Mouse (Mus musculus): ENCODE measurements at regions not wholly inside any gene's neighbourhood (a gene's known extent, or its start where the extent isn't known, plus 50 kb on each side); places are given as distances from the start of the nearest gene placed in this dataset.

GRCm38 (mm10) chr17:63575316-63576007, 75.6 kb upstream of the Fbxl17 start:
- DNase-seq: peak; percentile 65 to 68

- DNase-seq: no peak
Observed at GRCm38 (mm10) chr17:63582870-63583269, 83.1 kb upstream of the Fbxl17 start.

GRCm38 (mm10) chr17:63607021-63607751, 107.4 kb upstream of the Fbxl17 start:
- DNase-seq: peak; percentile 71 to 76

GRCm38 (mm10) chr17:63622726-63623125, 122.9 kb upstream of the Fbxl17 start:
- no peak for DNase-seq

GRCm38 (mm10) chr17:63637598-63637997, 137.8 kb upstream of the Fbxl17 start:
- DNase-seq: no peak

- peak; percentile 25 to 40 for DNase-seq
Observed at GRCm38 (mm10) chr17:63644390-63644789, 144.6 kb upstream of the Fbxl17 start.

- no peak for DNase-seq
Observed at GRCm38 (mm10) chr17:63657687-63658086, 157.9 kb upstream of the Fbxl17 start.

DNA sequence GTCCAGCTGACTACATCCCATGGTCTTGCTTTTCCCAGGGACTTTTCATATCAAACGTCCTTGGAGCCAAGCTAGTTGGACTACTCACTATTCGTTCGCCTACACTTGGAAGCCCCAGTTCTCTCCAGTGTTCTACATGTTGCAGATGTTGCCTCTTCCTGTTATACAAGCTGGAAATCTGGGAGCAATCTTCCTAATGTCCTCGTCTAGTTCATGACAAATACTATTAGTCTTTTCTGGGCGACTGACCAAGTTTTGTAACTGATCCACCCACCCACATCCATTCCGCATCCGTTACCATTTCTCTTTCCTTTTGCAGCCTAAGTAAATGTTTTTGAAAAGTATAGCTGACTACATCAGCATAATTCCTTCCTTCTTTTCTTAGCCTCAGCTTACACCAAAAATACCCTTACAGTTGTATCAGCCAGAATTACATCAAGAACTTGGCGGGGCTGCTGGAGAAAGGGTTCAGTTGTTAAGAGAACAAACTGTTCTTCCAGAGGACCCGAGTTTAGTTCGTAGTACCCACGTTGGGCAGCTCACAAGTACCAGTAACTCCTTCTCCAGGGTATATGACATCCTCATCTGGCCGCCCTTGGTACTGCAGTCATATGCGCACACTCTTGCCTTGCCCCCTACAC, 161.1 kb upstream of the Fbxl17 start:
- no peak for DNase-seq

DNA sequence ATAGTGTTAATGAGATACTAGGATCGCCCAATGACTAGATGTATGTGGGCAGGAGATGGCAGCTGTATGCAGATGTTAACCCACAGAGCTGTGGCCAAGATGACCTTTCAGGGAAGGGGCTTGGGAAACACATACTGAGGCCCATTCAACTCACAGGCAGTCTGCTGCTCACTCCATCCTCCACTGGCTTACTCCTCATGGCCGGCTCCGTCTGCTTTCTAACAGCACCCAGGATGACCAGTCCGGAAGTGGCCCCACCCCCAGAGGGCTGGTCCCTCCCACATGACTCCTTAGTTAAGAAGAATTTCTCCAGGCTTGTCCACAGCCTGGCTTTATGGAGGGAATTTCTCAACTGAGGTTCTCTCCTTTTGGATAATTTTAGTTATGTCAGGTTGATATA, 161.8 kb upstream of the Fbxl17 start:
- no peak for DNase-seq

DNA sequence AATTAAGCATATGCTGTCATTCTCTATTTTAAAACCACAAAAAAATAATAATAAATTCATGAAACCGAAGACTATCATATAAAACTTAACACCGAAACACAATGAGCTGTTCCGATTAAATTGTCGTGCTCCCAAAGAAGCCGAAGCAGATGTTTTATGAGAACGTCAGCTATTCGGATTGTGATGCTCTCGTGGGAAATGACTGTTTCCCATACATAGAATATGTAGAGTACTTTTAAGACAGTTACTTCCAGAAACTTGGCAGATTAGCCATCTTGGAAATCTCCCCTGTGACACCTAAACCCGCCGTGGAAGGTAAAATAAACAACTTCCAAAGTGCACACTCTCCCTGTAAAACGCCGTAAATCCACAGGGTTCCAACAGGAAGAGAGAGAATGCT, 162.4 kb upstream of the Fbxl17 start:
- no peak for DNase-seq

DNA sequence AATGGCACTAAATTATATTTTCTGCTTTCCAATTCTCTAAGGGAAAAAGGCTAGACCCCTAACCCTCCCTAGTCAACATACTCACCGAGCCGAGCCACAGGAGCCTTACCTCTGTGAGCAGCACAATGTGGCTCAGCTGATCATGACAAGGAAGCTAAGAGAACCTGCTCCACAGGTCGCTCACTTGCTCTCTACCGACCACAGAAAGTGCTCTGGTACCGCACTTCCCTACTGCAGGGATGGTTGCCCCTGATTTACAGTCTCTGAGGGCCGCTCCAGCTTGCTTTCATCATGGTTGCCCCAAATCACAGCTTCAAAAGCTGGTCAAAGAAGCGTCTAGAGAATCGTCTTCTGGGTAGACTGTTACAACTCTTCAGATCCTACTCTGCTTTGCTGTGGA, 177.0 kb upstream of the Fbxl17 start:
- no peak for DNase-seq

DNA sequence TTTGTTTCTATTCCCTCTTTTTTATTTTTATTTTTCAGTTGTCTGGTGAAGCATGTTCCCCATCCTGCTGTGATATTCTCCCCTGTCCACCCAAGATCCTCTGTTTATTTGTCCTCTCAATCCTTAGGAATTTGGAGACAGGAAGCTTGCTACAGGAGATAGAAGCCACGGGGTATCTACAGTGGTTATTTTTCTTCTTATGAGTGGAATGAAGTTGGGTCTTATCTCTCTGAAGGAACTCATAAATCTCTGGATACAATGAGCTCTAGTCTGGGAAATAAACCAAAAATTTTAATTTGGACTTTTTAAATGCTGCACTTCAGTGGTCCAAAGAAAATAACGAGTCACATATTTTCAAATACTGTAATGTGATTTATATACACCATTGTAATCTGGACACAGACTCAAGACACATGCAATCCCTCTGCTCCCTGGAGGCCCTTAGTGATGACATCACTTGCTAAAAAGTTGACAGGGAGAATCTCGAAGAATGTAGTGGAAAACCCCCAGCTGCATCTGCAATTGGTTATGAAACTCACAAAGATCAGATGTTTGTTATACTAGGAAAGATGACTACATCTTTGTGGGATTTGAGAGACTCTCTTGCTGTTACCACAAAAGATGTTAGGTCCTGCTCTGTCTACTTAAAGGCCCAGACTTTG, 178.3 kb upstream of the Fbxl17 start:
- no peak for DNase-seq

GRCm38 (mm10) chr17:63680479-63680878, 180.7 kb upstream of the Fbxl17 start:
- no peak for DNase-seq

GRCm38 (mm10) chr17:63683345-63683744, 179.5 kb upstream of the Fer start:
- DNase-seq: peak; percentile 35 to 42

GRCm38 (mm10) chr17:63684026-63684425, 178.8 kb upstream of the Fer start:
- DNase-seq: no peak

DNA sequence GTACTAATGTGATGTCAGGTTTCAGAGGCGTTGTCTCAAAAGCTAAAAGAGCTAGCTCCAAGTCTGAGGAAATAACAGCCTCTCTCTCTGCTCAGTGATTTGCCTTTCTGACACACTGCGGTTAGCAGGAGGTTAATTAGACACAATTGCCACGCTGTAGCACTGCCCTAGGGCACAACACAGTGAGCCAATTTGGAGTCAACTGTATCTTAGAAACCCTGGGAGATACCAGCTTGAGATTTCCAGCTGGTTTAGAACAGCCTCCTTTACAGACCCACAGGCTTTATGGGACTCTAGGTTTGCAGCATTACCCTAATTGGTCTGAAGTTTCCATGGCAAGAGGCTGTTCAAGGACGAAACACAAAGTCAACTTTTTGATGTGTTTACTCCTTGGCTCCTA, 176.9 kb upstream of the Fer start:
- no peak for DNase-seq

- no peak for DNase-seq
Observed at GRCm38 (mm10) chr17:63686361-63686760, 176.5 kb upstream of the Fer start.

- no peak for DNase-seq
Observed at GRCm38 (mm10) chr17:63689291-63689690, 173.6 kb upstream of the Fer start.

- peak in 1 of 2 experiments; percentile 18 for DNase-seq
Observed at GRCm38 (mm10) chr17:63690829-63691689, 171.8 kb upstream of the Fer start.

- no peak for DNase-seq
Observed at GRCm38 (mm10) chr17:63691690-63691968, 171.2 kb upstream of the Fer start.

GRCm38 (mm10) chr17:63693274-63693673, 169.6 kb upstream of the Fer start:
- DNase-seq: no peak

DNA sequence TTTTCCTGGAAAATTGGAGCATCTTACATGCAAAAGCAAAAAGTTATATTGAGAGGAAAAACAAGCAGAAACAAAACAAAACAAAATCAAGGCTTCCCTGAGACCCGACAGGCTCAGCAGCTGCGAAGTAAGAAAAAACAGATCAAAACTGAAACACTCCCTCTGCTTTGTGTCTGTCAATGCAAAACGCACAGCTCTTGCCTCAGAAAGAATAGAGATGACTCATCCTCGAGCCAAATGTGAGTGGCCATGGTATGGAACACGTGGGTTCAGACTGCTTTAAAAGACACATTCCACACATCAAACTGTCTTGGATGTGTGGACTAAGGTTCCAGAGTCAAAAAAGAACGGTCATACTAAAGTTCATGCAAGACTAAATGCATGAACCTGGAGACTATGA, 163.3 kb upstream of the Fer start:
- no peak for DNase-seq

- no peak for DNase-seq
Observed at GRCm38 (mm10) chr17:63704991-63705390, 157.9 kb upstream of the Fer start.
